Mouse (Mus musculus): ENCODE data around the gene Osbpl10. TPM values are rescaled to one million over a fixed set of nuclear protein-coding genes. Genes with fewer than 3 reads are reported as not detected.

Gene Osbpl10
- polyA plus RNA-seq, 1 experiment = 1.7 TPM

- Histone ChIP-seq H3K4me2 (ENCODE audit: low read depth) (no peak overlapping the region), H3K27me3 (ENCODE audit: control insufficient read depth, insufficient read depth, insufficient read length) (no peaks in the 10 kb centered on the region), H3K36me3 (ENCODE audit: control insufficient read depth, insufficient read depth) (no peaks in the 10 kb centered on the region), H3K4me3 (no peak overlapping the region), H3ac (ENCODE audit: control insufficient read depth, insufficient read length) (no peak overlapping the region), H3K79me2 (ENCODE audit: control insufficient read depth, insufficient read depth) (no peaks in the 10 kb centered on the region)
- TF ChIP-seq SRF (IDR thresholded peaks at IDR 0.05; ENCODE audit: control insufficient read depth, insufficient read length, low read depth) = no peak
- TF ChIP-seq MYOD1 (IDR thresholded peaks at IDR 0.05; ENCODE audit: control insufficient read depth in 1 of 3, insufficient read length in 2 of 3, low read depth in 2 of 3) = no peak
- TF ChIP-seq REST (IDR thresholded peaks at IDR 0.05; ENCODE audit: insufficient read depth, insufficient read length) = no peak
- TF ChIP-seq POLR2A (IDR thresholded peaks at IDR 0.05; ENCODE audit: insufficient read length, low read depth) = no peak
- no peak for TF ChIP-seq CEBPB (IDR thresholded peaks at IDR 0.05; ENCODE audit: insufficient read depth, poor library complexity, severe bottlenecking)
- TF ChIP-seq TCF12 (IDR thresholded peaks at IDR 0.05; ENCODE audit: insufficient read depth, poor library complexity, severe bottlenecking) = no peak
- TF ChIP-seq USF1 (IDR thresholded peaks at IDR 0.05; ENCODE audit: low read depth) = no peak
- TF ChIP-seq POLR2AphosphoS2 (IDR thresholded peaks at IDR 0.05; ENCODE audit: insufficient read length, low read depth) = no peak
- TF ChIP-seq MYOG (IDR thresholded peaks at IDR 0.05; ENCODE audit: control insufficient read depth in 1 of 3, insufficient read depth in 1 of 3, insufficient read length in 2 of 3, low read depth in 2 of 3) = no peak
- no peak for TF ChIP-seq E2F4 (IDR thresholded peaks at IDR 0.05; ENCODE audit: insufficient read depth)
- TF ChIP-seq TCF3 (IDR thresholded peaks at IDR 0.05; ENCODE audit: insufficient read length, low read depth) = no peak
- no peak for TF ChIP-seq MAX (IDR thresholded peaks at IDR 0.05; ENCODE audit: low read depth)
Measured at GRCm38 (mm10) chr9:114944642-114945041, 33.7 kb upstream of the Osbpl10 start.

- H3K4me2 ChIP-seq (ENCODE audit: low read depth) = no peak overlapping the region
- H3K79me2 ChIP-seq (ENCODE audit: control insufficient read depth, insufficient read depth) = no peaks in the 10 kb centered on the region
- no peak overlapping the region for H3K4me3 ChIP-seq
- TF ChIP-seq USF1 (IDR thresholded peaks at IDR 0.05; ENCODE audit: low read depth) (no peak), REST (IDR thresholded peaks at IDR 0.05; ENCODE audit: insufficient read depth, insufficient read length) (no peak)
- no peak overlapping the region for H3ac ChIP-seq (ENCODE audit: control insufficient read depth, insufficient read length)
- H3K27me3 ChIP-seq (ENCODE audit: control insufficient read depth, insufficient read depth, insufficient read length) = no peaks in the 10 kb centered on the region
- H3K36me3 ChIP-seq (ENCODE audit: control insufficient read depth, insufficient read depth) = no peaks in the 10 kb centered on the region
Measured at GRCm38 (mm10) chr9:114945576-114945975, 32.8 kb upstream of the Osbpl10 start.

DNA sequence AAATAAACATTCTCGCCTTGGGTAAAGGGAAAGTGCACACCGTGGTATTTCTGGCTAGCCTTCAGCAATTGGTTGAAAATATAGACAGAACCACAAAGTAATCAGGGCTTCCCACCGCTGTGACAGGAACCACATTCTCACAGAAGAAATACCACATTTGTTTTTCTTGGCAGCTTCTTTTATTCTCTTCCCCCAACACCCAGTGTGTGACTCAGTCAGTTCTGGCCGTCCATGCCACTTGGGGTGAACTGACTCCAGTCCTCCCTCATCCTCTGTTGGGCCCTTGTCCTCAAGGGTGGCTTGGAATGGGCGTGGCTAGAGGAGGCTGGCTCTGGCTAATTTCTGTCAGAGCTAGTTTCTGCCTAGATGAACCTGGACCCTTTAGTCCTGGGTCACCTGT, 30.0 kb upstream of the Osbpl10 start:
- H3K4me2 ChIP-seq (ENCODE audit: low read depth) = peak overlapping the region; percentile 91
- no peak overlapping the region for H3ac ChIP-seq (ENCODE audit: control insufficient read depth, insufficient read length)
- H3K4me3 ChIP-seq = no peak overlapping the region
- no peak for TF ChIP-seq TCF12 (IDR thresholded peaks at IDR 0.05; ENCODE audit: insufficient read depth, poor library complexity, severe bottlenecking)
- TF ChIP-seq SRF (IDR thresholded peaks at IDR 0.05; ENCODE audit: control insufficient read depth, insufficient read length, low read depth) = no peak
- H3K27me3 ChIP-seq (ENCODE audit: control insufficient read depth, insufficient read depth, insufficient read length) = no peaks in the 10 kb centered on the region
- H3K36me3 ChIP-seq (ENCODE audit: control insufficient read depth, insufficient read depth) = no peaks in the 10 kb centered on the region
- no peaks in the 10 kb centered on the region for H3K79me2 ChIP-seq (ENCODE audit: control insufficient read depth, insufficient read depth)

DNA sequence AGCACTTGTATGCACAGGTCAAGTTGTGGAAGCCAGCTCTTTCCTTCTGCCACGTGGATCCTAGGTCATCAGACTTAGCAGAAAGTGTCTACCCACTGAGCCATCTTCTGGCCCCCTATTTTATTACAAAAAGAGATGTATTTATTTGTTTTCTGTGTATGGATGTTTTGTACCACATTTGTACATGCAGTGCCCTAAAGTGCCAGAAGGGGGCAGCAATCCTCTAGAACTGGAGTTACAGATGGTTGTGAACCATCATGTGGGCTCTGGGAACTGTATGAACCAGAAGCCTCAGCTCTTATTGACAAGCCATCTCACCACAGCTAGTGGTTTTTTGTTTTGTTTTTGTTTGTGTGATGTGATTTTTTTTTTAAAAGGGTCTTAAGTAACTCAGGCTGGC, 25.5 kb upstream of the Osbpl10 start:
- Histone ChIP-seq H3K4me2 (ENCODE audit: low read depth) (no peak overlapping the region), H3K4me3 (no peak overlapping the region), H3K27me3 (ENCODE audit: control insufficient read depth, insufficient read depth, insufficient read length) (no peaks in the 10 kb centered on the region), H3K36me3 (ENCODE audit: control insufficient read depth, insufficient read depth) (no peaks in the 10 kb centered on the region), H3ac (ENCODE audit: control insufficient read depth, insufficient read length) (no peak overlapping the region), H3K79me2 (ENCODE audit: control insufficient read depth, insufficient read depth) (no peaks in the 10 kb centered on the region)
- TF ChIP-seq E2F4 (IDR thresholded peaks at IDR 0.05; ENCODE audit: insufficient read depth) (no peak), TCF3 (IDR thresholded peaks at IDR 0.05; ENCODE audit: insufficient read length, low read depth) (no peak), CEBPB (IDR thresholded peaks at IDR 0.05; ENCODE audit: insufficient read depth, poor library complexity, severe bottlenecking) (no peak), REST (IDR thresholded peaks at IDR 0.05; ENCODE audit: insufficient read depth, insufficient read length) (no peak), MAX (IDR thresholded peaks at IDR 0.05; ENCODE audit: low read depth) (no peak), POLR2AphosphoS2 (IDR thresholded peaks at IDR 0.05; ENCODE audit: insufficient read length, low read depth) (no peak), USF1 (IDR thresholded peaks at IDR 0.05; ENCODE audit: low read depth) (no peak), MYOD1 (IDR thresholded peaks at IDR 0.05; ENCODE audit: control insufficient read depth in 1 of 3, insufficient read length in 2 of 3, low read depth in 2 of 3) (no peak), POLR2A (IDR thresholded peaks at IDR 0.05; ENCODE audit: insufficient read length, low read depth) (no peak), SRF (IDR thresholded peaks at IDR 0.05; ENCODE audit: control insufficient read depth, insufficient read length, low read depth) (no peak), TCF12 (IDR thresholded peaks at IDR 0.05; ENCODE audit: insufficient read depth, poor library complexity, severe bottlenecking) (no peak), MYOG (IDR thresholded peaks at IDR 0.05; ENCODE audit: control insufficient read depth in 1 of 3, insufficient read depth in 1 of 3, insufficient read length in 2 of 3, low read depth in 2 of 3) (no peak)

DNA sequence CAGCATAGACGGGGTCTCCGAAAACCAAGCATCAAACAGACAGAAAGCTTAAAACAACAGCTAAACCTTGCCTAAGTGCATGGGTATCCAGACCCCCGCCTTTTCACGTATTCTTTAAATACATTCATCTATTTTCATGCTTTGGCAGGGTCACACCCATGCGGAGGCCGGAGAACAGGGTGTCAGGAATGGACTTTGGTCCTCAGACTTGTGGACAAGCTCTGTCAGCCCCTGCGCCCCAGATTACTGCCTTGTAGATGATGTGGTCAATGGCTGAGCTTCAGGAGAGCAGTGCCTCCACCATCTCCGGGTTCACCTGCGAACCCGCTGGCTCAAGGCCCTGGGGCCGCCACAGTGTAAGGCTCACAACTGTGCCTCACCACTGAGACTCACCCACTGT, 23.0 kb upstream of the Osbpl10 start:
- Histone ChIP-seq H3K27me3 (ENCODE audit: control insufficient read depth, insufficient read depth, insufficient read length) (no peaks in the 10 kb centered on the region), H3K79me2 (ENCODE audit: control insufficient read depth, insufficient read depth) (no peaks in the 10 kb centered on the region), H3ac (ENCODE audit: control insufficient read depth, insufficient read length) (no peak overlapping the region), H3K4me3 (no peak overlapping the region), H3K36me3 (ENCODE audit: control insufficient read depth, insufficient read depth) (no peaks in the 10 kb centered on the region), H3K4me2 (ENCODE audit: low read depth) (no peak overlapping the region)
- TF ChIP-seq POLR2A (IDR thresholded peaks at IDR 0.05; ENCODE audit: insufficient read length, low read depth) (no peak), SRF (IDR thresholded peaks at IDR 0.05; ENCODE audit: control insufficient read depth, insufficient read length, low read depth) (no peak), MAX (IDR thresholded peaks at IDR 0.05; ENCODE audit: low read depth) (no peak), USF1 (IDR thresholded peaks at IDR 0.05; ENCODE audit: low read depth) (no peak), MYOG (IDR thresholded peaks at IDR 0.05; ENCODE audit: control insufficient read depth in 1 of 3, insufficient read depth in 1 of 3, insufficient read length in 2 of 3, low read depth in 2 of 3) (no peak), MYOD1 (IDR thresholded peaks at IDR 0.05; ENCODE audit: control insufficient read depth in 1 of 3, insufficient read length in 2 of 3, low read depth in 2 of 3) (no peak), REST (IDR thresholded peaks at IDR 0.05; ENCODE audit: insufficient read depth, insufficient read length) (no peak), CEBPB (IDR thresholded peaks at IDR 0.05; ENCODE audit: insufficient read depth, poor library complexity, severe bottlenecking) (no peak), TCF12 (IDR thresholded peaks at IDR 0.05; ENCODE audit: insufficient read depth, poor library complexity, severe bottlenecking) (no peak), TCF3 (IDR thresholded peaks at IDR 0.05; ENCODE audit: insufficient read length, low read depth) (no peak), POLR2AphosphoS2 (IDR thresholded peaks at IDR 0.05; ENCODE audit: insufficient read length, low read depth) (no peak), E2F4 (IDR thresholded peaks at IDR 0.05; ENCODE audit: insufficient read depth) (no peak)

Data from myocyte (in vitro differentiated cells).